Mouse (Mus musculus): Measurements from ENCODE around the gene Kcng3.

The Kcng3 gene

GRCm38 (mm10) chr17:83555836-83556235 lies 75.9 kb downstream of the Kcng3 start:
- DNase-seq (ENCODE audit: low read depth, low spot score) = no peak

- no peak for DNase-seq (ENCODE audit: low read depth, low spot score)
Observed at GRCm38 (mm10) chr17:83554997-83555396, 76.7 kb downstream of the Kcng3 start.

GRCm38 (mm10) chr17:83548501-83549233 lies 83.0 kb downstream of the Kcng3 start:
- DNase-seq (ENCODE audit: low read depth, low spot score) = no peak

GRCm38 (mm10) chr17:83547145-83547544 lies 84.5 kb downstream of the Kcng3 start:
- no peak for DNase-seq (ENCODE audit: low read depth, low spot score)

GRCm38 (mm10) chr17:83545756-83546742 lies 85.6 kb downstream of the Kcng3 start:
- no peak for DNase-seq (ENCODE audit: low read depth, low spot score)

GRCm38 (mm10) chr17:83545259-83545658 lies 86.4 kb downstream of the Kcng3 start:
- no peak for DNase-seq (ENCODE audit: low read depth, low spot score)

- DNase-seq (ENCODE audit: low read depth, low spot score) = peak; percentile 3
Observed at GRCm38 (mm10) chr17:83542424-83542823, 89.3 kb downstream of the Kcng3 start.

- DNase-seq (ENCODE audit: low read depth, low spot score) = no peak
Observed at GRCm38 (mm10) chr17:83539262-83540037, 92.2 kb downstream of the Kcng3 start.

- DNase-seq (ENCODE audit: low read depth, low spot score) = no peak
Observed at GRCm38 (mm10) chr17:83538694-83539093, 93.0 kb downstream of the Kcng3 start.

GRCm38 (mm10) chr17:83538141-83538540 lies 93.6 kb downstream of the Kcng3 start:
- DNase-seq (ENCODE audit: low read depth, low spot score) = no peak
